Mouse (Mus musculus) olfactory bulb, adult 2 months (tissue): ENCODE results near the gene Dbndd2. TPM values are rescaled to one million over a fixed set of nuclear protein-coding genes. Genes with fewer than 3 reads are reported as not detected.

ENCODE experiments used
- H3K27ac ChIP-seq: fragments of 200-500 bp; 2 replicates; pipeline ENCODE4 v1.5.1; 2012; ENCODE audit warnings: low read depth, low read length; ENCODE audit not compliant: insufficient read depth
- H3K4me1 ChIP-seq: fragments of 200-500 bp; 2 replicates; pipeline ENCODE4 v1.6.1; 2012; ENCODE audit warnings: low read length; ENCODE audit not compliant: control insufficient read depth, insufficient read depth
- H3K4me3 ChIP-seq: fragments of 200-500 bp; 2 replicates; pipeline ENCODE4 v1.5.1; 2012; ENCODE audit warnings: mild to moderate bottlenecking, low read depth, low read length, moderate library complexity; ENCODE audit not compliant: insufficient read depth
- CTCF ChIP-seq: fragments of 200-500 bp; IDR thresholded peaks from 2 replicates; pipeline ENCODE4 v1.5.1; 2012; ENCODE audit warnings: low read depth, mild to moderate bottlenecking, low read length, moderate library complexity; ENCODE audit not compliant: insufficient read depth
- POLR2A ChIP-seq: fragments of 200-500 bp; IDR thresholded peaks from 2 replicates; pipeline ENCODE4 v1.6.1; 2012; ENCODE audit warnings: mild to moderate bottlenecking, low read depth, low read length, moderate library complexity; ENCODE audit not compliant: insufficient read depth
- WGBS: fragments of 180-500 bp; shearing (Covaris S2); methylation state at CpG from one replicate; pipeline ENCODE4 v1.1.7; 2018; 5-methylcytosine and 5-hydroxymethylcytosine counted together
- polyA plus RNA-seq: library from polyadenylated mRNA; stranded (reverse); fragments of >200 nt; gene quantifications from 2 replicates; pipeline ENCODE4 v1.2.4, GENCODE M21; 2012; ENCODE audit warnings: low replicate concordance; ENCODE audit not compliant: missing spikeins, insufficient read depth, insufficient read length

Gene Dbndd2
- polyA plus RNA-seq, 1 experiment: 84.6 TPM

DNA sequence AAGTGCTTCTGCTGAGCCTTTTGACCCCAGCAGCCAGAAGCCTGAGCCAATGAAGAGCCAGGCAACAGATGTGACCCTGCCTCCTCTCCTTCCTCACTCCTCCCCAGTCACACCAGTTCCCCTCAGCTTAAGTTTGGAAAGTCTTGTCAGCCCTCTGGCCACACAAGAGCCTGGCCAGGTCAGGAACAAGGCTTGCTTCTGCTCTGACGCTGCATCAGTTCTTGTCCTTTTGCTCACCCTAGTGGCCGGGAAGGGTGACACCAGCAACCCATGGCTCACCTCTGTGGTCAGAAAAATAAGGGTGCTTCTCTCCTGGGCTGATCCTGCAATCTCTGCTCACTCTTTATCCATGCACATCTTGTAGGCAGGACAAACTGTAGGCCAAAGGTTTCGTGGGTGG lies 34.9 kb downstream of the Dbndd2 start:
- WGBS: 26% methylated on average over 3 of the region's 3 CpGs
- Histone ChIP-seq H3K4me1 (peaks cover 3% of the 10 kb centered on the region), H3K4me3 (no peak overlapping the region), H3K27ac (no peak overlapping the region)
- TF ChIP-seq CTCF: 0 out of 2 replicates have a peak, but pooled peaks have one; percentile 20
- no peak for TF ChIP-seq POLR2A

DNA sequence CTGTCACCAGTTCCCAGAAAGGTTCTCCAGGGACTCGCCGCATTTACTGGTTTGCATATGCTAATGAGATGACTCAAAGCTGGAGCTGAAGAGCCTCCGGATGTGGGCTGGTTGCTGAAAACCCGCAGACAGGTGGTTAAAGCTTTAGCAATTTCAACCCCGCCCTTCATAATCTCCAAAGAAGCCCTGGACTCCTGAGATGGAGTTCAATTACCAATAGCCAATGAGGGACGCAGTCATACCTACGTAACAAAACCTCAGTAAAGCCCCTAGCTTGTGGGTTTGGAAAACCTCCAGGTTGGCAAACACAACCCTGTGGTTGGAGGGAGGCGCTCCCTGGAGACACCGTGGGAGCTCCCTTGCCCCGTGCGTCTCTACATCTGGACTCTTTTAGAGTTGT lies 35.9 kb downstream of the Dbndd2 start:
- TF ChIP-seq POLR2A (no peak), CTCF (no peak)
- WGBS: 6% methylated on average over 11 of the region's 11 CpGs
- H3K4me3 ChIP-seq: no peak overlapping the region

GRCm38 (mm10) chr2:164522280-164522679 lies 36.4 kb downstream of the Dbndd2 start:
- H3K4me1 ChIP-seq: peaks cover 3% of the 10 kb centered on the region
- H3K4me3 ChIP-seq: no peak overlapping the region
- TF ChIP-seq CTCF: no peak
- no peak for TF ChIP-seq POLR2A
- 27% methylated on average over 8 of the region's 8 CpGs for WGBS
- no peak overlapping the region for H3K27ac ChIP-seq

More for the DNA sequence above, 35.9 kb downstream of the Dbndd2 start:
- peaks cover 3% of the 10 kb centered on the region for H3K4me1 ChIP-seq
- no peak overlapping the region for H3K27ac ChIP-seq

- H3K4me3 ChIP-seq: no peak overlapping the region
- peaks cover 3% of the 10 kb centered on the region for H3K4me1 ChIP-seq
- 76% methylated on average over 10 of the region's 10 CpGs for WGBS
- TF ChIP-seq CTCF (no peak), POLR2A (no peak)
- H3K27ac ChIP-seq: no peak overlapping the region
Measured at GRCm38 (mm10) chr2:164523301-164523773, 37.4 kb downstream of the Dbndd2 start.

DNA sequence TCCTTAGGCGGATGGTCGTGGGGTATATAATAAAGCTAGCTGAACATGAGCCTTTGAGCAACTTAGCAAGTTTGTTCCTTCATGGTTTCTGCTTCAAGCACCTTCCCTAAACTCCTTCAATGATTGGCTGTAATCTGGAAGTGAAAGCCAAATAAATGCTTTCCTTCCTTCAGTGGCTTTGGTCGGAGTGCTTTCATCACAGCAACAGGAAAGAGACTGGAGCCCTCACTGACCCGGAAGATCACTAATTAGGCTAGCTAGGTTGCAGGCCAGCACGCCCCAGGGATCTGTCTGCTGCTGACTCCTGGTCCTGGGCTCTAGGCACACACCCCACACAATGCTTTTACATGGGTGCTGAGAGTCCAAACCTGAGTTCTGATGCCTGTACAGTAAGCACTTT lies 42.7 kb downstream of the Dbndd2 start:
- H3K27ac ChIP-seq: no peak overlapping the region
- H3K4me1 ChIP-seq: no peaks in the 10 kb centered on the region
- no peak for TF ChIP-seq POLR2A
- no peak for TF ChIP-seq CTCF
- WGBS: 66% methylated on average over 5 of the region's 5 CpGs
- H3K4me3 ChIP-seq: no peak overlapping the region

DNA sequence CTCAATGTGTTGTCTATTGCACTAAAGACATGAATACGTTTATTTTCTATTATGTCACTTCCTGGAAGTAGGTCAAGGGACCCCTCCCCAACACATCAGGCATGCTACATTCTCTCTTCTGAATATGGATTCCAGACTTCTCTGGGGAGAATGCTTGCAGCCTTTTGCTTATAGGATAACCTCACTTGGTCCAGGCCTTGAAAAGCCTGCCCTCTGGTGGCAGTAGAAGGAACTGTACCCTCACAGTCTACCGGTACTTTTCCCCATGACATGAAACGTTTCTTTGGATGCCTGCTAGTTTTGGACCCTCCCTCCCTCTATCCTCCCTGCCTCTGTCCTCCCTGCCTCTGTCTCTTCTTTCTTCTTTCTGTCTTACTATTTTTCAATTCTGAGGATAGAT lies 45.3 kb downstream of the Dbndd2 start:
- Histone ChIP-seq H3K4me3 (no peak overlapping the region), H3K27ac (no peak overlapping the region), H3K4me1 (no peaks in the 10 kb centered on the region)
- WGBS: 3% methylated on average over 3 of the region's 3 CpGs
- TF ChIP-seq CTCF (no peak), POLR2A (no peak)

GRCm38 (mm10) chr2:164534315-164534714 lies 48.4 kb downstream of the Dbndd2 start:
- 80% methylated on average over 10 of the region's 10 CpGs for WGBS
- H3K27ac ChIP-seq: no peak overlapping the region
- no peak overlapping the region for H3K4me3 ChIP-seq
- no peaks in the 10 kb centered on the region for H3K4me1 ChIP-seq
- no peak for TF ChIP-seq POLR2A
- no peak for TF ChIP-seq CTCF

DNA sequence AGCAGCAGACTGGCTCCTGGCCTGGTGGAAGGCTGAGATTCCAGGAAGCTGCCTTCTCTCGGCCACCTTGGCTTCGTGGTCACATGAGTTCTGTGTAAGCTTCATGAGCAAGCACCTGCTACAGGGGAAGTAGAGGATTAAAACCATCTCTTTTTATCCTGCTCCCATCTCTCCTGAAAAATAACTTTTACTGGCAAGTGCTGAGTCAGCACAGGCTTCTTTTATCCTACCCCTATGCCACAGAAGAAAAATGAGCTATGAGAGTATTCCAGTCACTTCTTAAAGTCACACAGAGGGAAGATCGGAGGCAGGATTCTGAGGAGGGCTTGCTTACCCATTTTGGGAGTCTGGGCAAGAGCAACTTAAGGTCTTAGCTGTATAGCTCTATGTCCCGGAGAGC lies 51.1 kb downstream of the Dbndd2 start:
- WGBS: 84% methylated on average over 4 of the region's 4 CpGs
- Histone ChIP-seq H3K4me1 (no peaks in the 10 kb centered on the region), H3K27ac (no peak overlapping the region), H3K4me3 (no peak overlapping the region)
- no peak for TF ChIP-seq POLR2A

DNA sequence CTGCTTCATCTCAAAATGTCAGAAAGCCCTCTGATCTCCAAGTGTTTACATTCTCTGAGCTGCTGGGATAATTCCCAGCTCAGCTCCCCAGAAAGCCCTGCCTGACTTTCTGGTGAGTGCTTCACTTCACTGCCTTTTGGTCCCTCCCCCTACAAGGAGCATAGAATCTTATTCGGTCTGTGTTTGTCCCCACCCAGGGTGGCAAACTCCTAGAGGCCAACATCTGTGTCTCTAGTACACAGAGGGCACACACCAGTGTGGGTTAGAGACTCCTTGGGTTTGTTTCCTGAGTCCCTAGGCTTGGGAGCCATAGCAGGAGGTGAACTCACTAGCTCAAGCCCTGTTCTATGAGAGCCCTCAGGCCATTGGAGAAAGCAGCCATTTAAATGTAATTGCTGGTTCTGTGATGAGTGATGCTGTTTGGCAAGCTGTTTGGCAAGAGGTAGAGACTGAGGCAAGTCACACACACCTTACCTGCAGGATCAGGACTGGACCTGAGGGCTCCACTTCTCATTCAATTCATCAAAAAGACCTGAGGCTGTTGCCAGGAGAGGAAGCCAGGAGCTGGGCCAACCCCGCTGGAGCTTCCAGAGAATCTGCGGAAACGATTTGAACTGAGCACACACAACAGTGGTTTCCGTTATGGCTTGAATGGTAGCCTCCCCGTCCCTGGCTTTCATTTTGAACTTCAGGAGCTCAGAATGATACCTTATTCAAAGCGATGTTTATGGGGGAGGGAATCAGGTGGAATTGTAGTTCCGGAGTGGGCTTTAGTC lies 54.9 kb downstream of the Dbndd2 start:
- no peak overlapping the region for H3K27ac ChIP-seq
- WGBS: 36% methylated on average over 8 of the region's 8 CpGs
- TF ChIP-seq POLR2A: no peak
- TF ChIP-seq CTCF: no peak
- H3K4me1 ChIP-seq: no peaks in the 10 kb centered on the region
- no peak overlapping the region for H3K4me3 ChIP-seq
